Comparison of ENCODE assay signal across 8 mouse cellular contexts in the genomic region with DNA sequence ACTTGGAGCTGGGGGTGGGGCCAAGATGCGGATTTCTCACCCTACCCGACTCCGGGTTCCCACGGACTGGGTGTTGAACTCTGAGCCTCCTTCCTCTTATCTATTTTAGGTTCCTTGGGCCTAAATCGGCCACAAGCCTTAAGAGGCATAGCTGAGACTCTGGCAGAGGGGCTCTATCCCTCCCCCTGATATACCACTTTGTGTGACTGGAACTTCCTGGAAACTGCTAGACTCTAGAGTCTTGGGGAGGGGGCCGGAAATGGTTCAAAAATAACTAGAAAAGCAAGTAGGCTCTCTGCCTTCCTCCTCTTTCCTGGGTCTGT. TPM values are rescaled to one million over a fixed set of nuclear protein-coding genes. Genes with fewer than 3 reads are reported as not detected.
DNase-seq lines count a peak whose midpoint lies in the region; ATAC-seq and TF ChIP-seq lines count a peak whose summit lies in the region.

No protein-coding gene starts in this region.

- peak overlapping the region; percentile 22 for H3K27ac ChIP-seq in MEL (ENCODE audit: control insufficient read depth, low read depth, low read length)
- no peak overlapping the region for H3K27ac ChIP-seq in hindbrain, embryonic 12.5 days
- H3K27ac ChIP-seq in limb, embryonic 14.5 days (replicated peaks; ENCODE audit: low read depth, low read length): no peak overlapping the region
- no peak overlapping the region for H3K27ac ChIP-seq in midbrain, embryonic 15.5 days

- TF ChIP-seq CTCF in MEL (IDR thresholded peaks at IDR 0.05 in 2 of 3, conservative IDR thresholded peaks at IDR 0.05 in 1 of 3; ENCODE audit: control insufficient read depth in 1 of 3, insufficient read depth in 1 of 3, low read depth in 2 of 3, low read length in 3 of 3, poor library complexity in 1 of 3, severe bottlenecking in 1 of 3): no peak

- 17% methylated on average over 6 of the region's 6 CpGs for WGBS in hindbrain, embryonic 12.5 days
- 14% methylated on average over 6 of the region's 6 CpGs for WGBS in limb, embryonic 14.5 days
- 20% methylated on average over 6 of the region's 6 CpGs for WGBS in midbrain, embryonic 15.5 days

- H3K4me3 ChIP-seq in MEL (ENCODE audit: control insufficient read depth in 1 of 2, insufficient read depth in 1 of 2, low read depth in 2 of 2, low read length in 2 of 2): peak overlapping the region; percentile 61 to 75
- H3K4me3 ChIP-seq in hindbrain, embryonic 12.5 days: peak overlapping the region; percentile 70
- peak overlapping the region; percentile 76 for H3K4me3 ChIP-seq in limb, embryonic 14.5 days (replicated peaks; ENCODE audit: low read length)
- H3K4me3 ChIP-seq in midbrain, embryonic 15.5 days: peak overlapping the region; percentile 81

- peaks cover 0 to 20% of the 10 kb centered on the region in 2 experiments; a peak in 2 of 4 replicates for H3K36me3 ChIP-seq in MEL (ENCODE audit: control insufficient read depth in 1 of 2, insufficient read depth in 2 of 2, low read length in 2 of 2)
- no peaks in the 10 kb centered on the region; the same call in 1 of the 2 replicates for H3K36me3 ChIP-seq in hindbrain, embryonic 12.5 days
- 0 out of 2 replicates have a peak, but pooled peaks cover 4% of the 10 kb centered on the region for H3K36me3 ChIP-seq in limb, embryonic 14.5 days (ENCODE audit: control insufficient read depth, insufficient read depth, low read length)
- no peaks in the 10 kb centered on the region for H3K36me3 ChIP-seq in midbrain, embryonic 15.5 days (replicated peaks)

- peak; percentile 42 for ATAC-seq in erythroblast, adult 5-6 weeks (replicated peaks; ENCODE audit: low FRiP score, poor library complexity, severe bottlenecking)
- ATAC-seq in hindbrain, embryonic 12.5 days (ENCODE audit: low FRiP score): no peak
- ATAC-seq in limb, embryonic 14.5 days (ENCODE audit: low FRiP score, low read depth): no peak
- ATAC-seq in midbrain, embryonic 15.5 days (replicated peaks): 0 out of 2 replicates have a peak, but pooled peaks have one; percentile 7

- no peaks in the 10 kb centered on the region for H3K9me3 ChIP-seq in MEL (replicated peaks; ENCODE audit: insufficient read depth, low read length)
- H3K9me3 ChIP-seq in hindbrain, embryonic 12.5 days (replicated peaks): no peaks in the 10 kb centered on the region
- H3K9me3 ChIP-seq in limb, embryonic 14.5 days (ENCODE audit: control insufficient read depth, low read length): no peaks in the 10 kb centered on the region
- H3K9me3 ChIP-seq in midbrain, embryonic 15.5 days: no peaks in the 10 kb centered on the region

- DNase-seq in adrenal gland, adult (ENCODE audit: inconsistent age in 2 of 2, low spot score in 1 of 2): peak; percentile 52 to 65
- DNase-seq in adrenal gland, postnatal 4 days (ENCODE audit: low spot score in 2 of 2): no peak
- peak; percentile 93 for DNase-seq in MEL (ENCODE audit: low read depth, low spot score)
- no peak for DNase-seq in limb, embryonic 14.5 days (ENCODE audit: low spot score)
- DNase-seq in thymus, postnatal 14 days: peak; percentile 80

- H3K4me2 ChIP-seq in hindbrain, embryonic 12.5 days (replicated peaks): peak overlapping the region; percentile 90
- peak overlapping the region; percentile 85 for H3K4me2 ChIP-seq in limb, embryonic 14.5 days (replicated peaks; ENCODE audit: low read depth, low read length, severe bottlenecking)
- H3K4me2 ChIP-seq in midbrain, embryonic 15.5 days: peak overlapping the region; percentile 91

- H3K27me3 ChIP-seq in MEL (ENCODE audit: control insufficient read depth in 1 of 2, insufficient read depth in 2 of 2, low read length in 2 of 2): no peaks in the 10 kb centered on the region
- H3K27me3 ChIP-seq in hindbrain, embryonic 12.5 days: no peaks in the 10 kb centered on the region
- H3K27me3 ChIP-seq in limb, embryonic 14.5 days (ENCODE audit: control insufficient read depth, insufficient read depth, low read length): no peaks in the 10 kb centered on the region
- H3K27me3 ChIP-seq in midbrain, embryonic 15.5 days (replicated peaks): no peaks in the 10 kb centered on the region

- peaks cover 24% of the 10 kb centered on the region for H3K79me2 ChIP-seq in MEL (ENCODE audit: control insufficient read depth, insufficient read depth, low read length, poor library complexity)

- no peak for TF ChIP-seq RAD21 in MEL (IDR thresholded peaks at IDR 0.05; ENCODE audit: low read depth, low read length)

- TF ChIP-seq EP300 in MEL (IDR thresholded peaks at IDR 0.05; ENCODE audit: low read depth in 1 of 2, low read length in 2 of 2): peak in 1 of 2 experiments; percentile 5; a peak in 2 of 4 replicates

- peaks cover 16 to 22% of the 10 kb centered on the region in 2 experiments for H3K4me1 ChIP-seq in MEL (ENCODE audit: control insufficient read depth in 1 of 2, insufficient read depth in 2 of 2, low read length in 2 of 2)
- H3K4me1 ChIP-seq in hindbrain, embryonic 12.5 days: peaks cover 15% of the 10 kb centered on the region
- peaks cover 15% of the 10 kb centered on the region for H3K4me1 ChIP-seq in limb, embryonic 14.5 days (ENCODE audit: control insufficient read depth, insufficient read depth, low read length)
- H3K4me1 ChIP-seq in midbrain, embryonic 15.5 days: peaks cover 19% of the 10 kb centered on the region

- TF ChIP-seq POLR2A in MEL (IDR thresholded peaks at IDR 0.05; ENCODE audit: control insufficient read depth in 1 of 2, insufficient read depth in 1 of 2, low read depth in 1 of 2, low read length in 2 of 2, poor library complexity in 1 of 2): 0 out of 4 replicates have a peak, but pooled peaks of 1 of the 2 experiments have one; percentile 22
- TF ChIP-seq POLR2A in limb, embryonic 14.5 days (IDR thresholded peaks at IDR 0.05; ENCODE audit: borderline replicate concordance, extremely low read depth, insufficient read depth, insufficient read length): no peak

- peak overlapping the region; percentile 62 for H3K9ac ChIP-seq in MEL (ENCODE audit: control insufficient read depth, low read depth, low read length, poor library complexity, severe bottlenecking)
- H3K9ac ChIP-seq in hindbrain, embryonic 12.5 days: peak overlapping the region; percentile 70
- H3K9ac ChIP-seq in limb, embryonic 14.5 days (ENCODE audit: low read depth, low read length, severe bottlenecking): peak overlapping the region; percentile 76
- H3K9ac ChIP-seq in midbrain, embryonic 15.5 days: peak overlapping the region; percentile 73

RNA-seq across cellular contexts. Expression of gene Slc44a2, which starts 1.0 kb away (rescaled TPM):
- total RNA-seq in adrenal gland, postnatal 4 days (2021): 10 to 100 TPM; 73.6 to 75.4 TPM
- total RNA-seq in MEL (2012; rRNA removed): 27.3 and 30.7 TPM in 2 replicates
- 100 to 1,000 TPM in 1 of 2 experiments, not detected in 1; 121 TPM for polyA plus RNA-seq in MEL (2012; ENCODE audit: insufficient read depth in 1 of 2, insufficient read length in 2 of 2, low read depth in 1 of 2, low replicate concordance in 2 of 2, missing spikeins in 1 of 2)
- total RNA-seq in erythroblast, adult 5-6 weeks (2015; ENCODE audit: low replicate concordance): 10.6 and 17.1 TPM in 2 replicates
- total RNA-seq in erythroblast, adult 5-6 weeks (2017; ENCODE audit: low replicate concordance): 11.7 and 14.5 TPM in 2 replicates
- polyA plus RNA-seq in hindbrain, embryonic 12.5 days (2016; fragmentation: Nextera tagmentation; extraction: Ambion mirVana): 86.8 and 93.2 TPM in 2 replicates
- polyA plus RNA-seq in limb, embryonic 14.5 days (2012; rRNA removed): 127 and 159 TPM in 2 replicates
- 121 and 129 TPM in 2 replicates for polyA plus RNA-seq in limb, embryonic 14.5 days (2014; fragmentation: Nextera tagmentation; extraction: Ambion mirVana)
- polyA plus RNA-seq in midbrain, embryonic 15.5 days (2015; fragmentation: Nextera tagmentation; extraction: Ambion mirVana): 63.3 and 70.0 TPM in 2 replicates

RNA-seq across cellular contexts. Expression of gene Ap1m2, which starts 9.3 kb away (rescaled TPM):
- 1 to 10 TPM in 1 of 2 experiments, not detected in 1; 3.4 TPM for total RNA-seq in adrenal gland, postnatal 4 days (2021)
- total RNA-seq in MEL (2012; rRNA removed): 0.52 and 0.73 TPM in 2 replicates
- polyA plus RNA-seq in MEL (2012; ENCODE audit: insufficient read depth in 1 of 2, insufficient read length in 2 of 2, low read depth in 1 of 2, low replicate concordance in 2 of 2, missing spikeins in 1 of 2): 1 to 10 TPM in 1 of 2 experiments, not detected in 1; 1.0 TPM
- 0.58 TPM in 1 of 2 replicates, not detected in the other for total RNA-seq in erythroblast, adult 5-6 weeks (2015; ENCODE audit: low replicate concordance)
- total RNA-seq in erythroblast, adult 5-6 weeks (2017; ENCODE audit: low replicate concordance): not detected in 2 replicates
- 3.2 and 7.6 TPM in 2 replicates for polyA plus RNA-seq in hindbrain, embryonic 12.5 days (2016; fragmentation: Nextera tagmentation; extraction: Ambion mirVana)
- polyA plus RNA-seq in limb, embryonic 14.5 days (2012; rRNA removed): 12.8 and 16.3 TPM in 2 replicates
- polyA plus RNA-seq in limb, embryonic 14.5 days (2014; fragmentation: Nextera tagmentation; extraction: Ambion mirVana): 23.0 and 29.3 TPM in 2 replicates
- polyA plus RNA-seq in midbrain, embryonic 15.5 days (2015; fragmentation: Nextera tagmentation; extraction: Ambion mirVana): 1.1 and 1.2 TPM in 2 replicates

RNA-seq across cellular contexts. Expression of gene Cdkn2d, which starts 30.3 kb away (rescaled TPM):
- total RNA-seq in adrenal gland, postnatal 4 days (2021): 10 to 100 TPM; 21.9 to 25.6 TPM
- total RNA-seq in MEL (2012; rRNA removed): 40.1 and 55.2 TPM in 2 replicates
- 10 to 100 TPM in 1 of 2 experiments, not detected in 1; 67.9 TPM for polyA plus RNA-seq in MEL (2012; ENCODE audit: insufficient read depth in 1 of 2, insufficient read length in 2 of 2, low read depth in 1 of 2, low replicate concordance in 2 of 2, missing spikeins in 1 of 2)
- 29.4 and 40.1 TPM in 2 replicates for total RNA-seq in erythroblast, adult 5-6 weeks (2015; ENCODE audit: low replicate concordance)
- 15.9 and 25.5 TPM in 2 replicates for total RNA-seq in erythroblast, adult 5-6 weeks (2017; ENCODE audit: low replicate concordance)
- polyA plus RNA-seq in hindbrain, embryonic 12.5 days (2016; fragmentation: Nextera tagmentation; extraction: Ambion mirVana): 72.0 and 72.7 TPM in 2 replicates
- polyA plus RNA-seq in limb, embryonic 14.5 days (2012; rRNA removed): 43.2 and 48.1 TPM in 2 replicates
- 51.1 and 56.0 TPM in 2 replicates for polyA plus RNA-seq in limb, embryonic 14.5 days (2014; fragmentation: Nextera tagmentation; extraction: Ambion mirVana)
- 87.3 and 92.1 TPM in 2 replicates for polyA plus RNA-seq in midbrain, embryonic 15.5 days (2015; fragmentation: Nextera tagmentation; extraction: Ambion mirVana)

RNA-seq across cellular contexts. Expression of gene Kri1, which starts 33.7 kb away (rescaled TPM):
- total RNA-seq in adrenal gland, postnatal 4 days (2021): 10 to 100 TPM; 40.2 to 41.8 TPM
- total RNA-seq in MEL (2012; rRNA removed): 175 and 199 TPM in 2 replicates
- 100 to 1,000 TPM in 1 of 2 experiments, 10 to 100 TPM in 1; 76.1 to 233 TPM for polyA plus RNA-seq in MEL (2012; ENCODE audit: insufficient read depth in 1 of 2, insufficient read length in 2 of 2, low read depth in 1 of 2, low replicate concordance in 2 of 2, missing spikeins in 1 of 2)
- 14.0 and 26.7 TPM in 2 replicates for total RNA-seq in erythroblast, adult 5-6 weeks (2015; ENCODE audit: low replicate concordance)
- total RNA-seq in erythroblast, adult 5-6 weeks (2017; ENCODE audit: low replicate concordance): 16.7 and 22.3 TPM in 2 replicates
- polyA plus RNA-seq in hindbrain, embryonic 12.5 days (2016; fragmentation: Nextera tagmentation; extraction: Ambion mirVana): 18.1 and 23.6 TPM in 2 replicates
- 30.0 and 43.2 TPM in 2 replicates for polyA plus RNA-seq in limb, embryonic 14.5 days (2012; rRNA removed)
- polyA plus RNA-seq in limb, embryonic 14.5 days (2014; fragmentation: Nextera tagmentation; extraction: Ambion mirVana): 13.7 and 14.5 TPM in 2 replicates
- polyA plus RNA-seq in midbrain, embryonic 15.5 days (2015; fragmentation: Nextera tagmentation; extraction: Ambion mirVana): 17.1 and 20.8 TPM in 2 replicates

RNA-seq across cellular contexts. Expression of gene Ilf3, which starts 46.2 kb away (rescaled TPM):
- 100 to 1,000 TPM; 107 to 118 TPM for total RNA-seq in adrenal gland, postnatal 4 days (2021)
- 210 and 235 TPM in 2 replicates for total RNA-seq in MEL (2012; rRNA removed)
- polyA plus RNA-seq in MEL (2012; ENCODE audit: insufficient read depth in 1 of 2, insufficient read length in 2 of 2, low read depth in 1 of 2, low replicate concordance in 2 of 2, missing spikeins in 1 of 2): 100 to 1,000 TPM in 1 of 2 experiments, 10 to 100 TPM in 1; 67.4 to 519 TPM
- total RNA-seq in erythroblast, adult 5-6 weeks (2015; ENCODE audit: low replicate concordance): 12.5 and 15.2 TPM in 2 replicates
- total RNA-seq in erythroblast, adult 5-6 weeks (2017; ENCODE audit: low replicate concordance): 14.2 and 16.5 TPM in 2 replicates
- polyA plus RNA-seq in hindbrain, embryonic 12.5 days (2016; fragmentation: Nextera tagmentation; extraction: Ambion mirVana): 283 and 294 TPM in 2 replicates
- polyA plus RNA-seq in limb, embryonic 14.5 days (2012; rRNA removed): 180 and 195 TPM in 2 replicates
- 174 and 201 TPM in 2 replicates for polyA plus RNA-seq in limb, embryonic 14.5 days (2014; fragmentation: Nextera tagmentation; extraction: Ambion mirVana)
- polyA plus RNA-seq in midbrain, embryonic 15.5 days (2015; fragmentation: Nextera tagmentation; extraction: Ambion mirVana): 246 and 256 TPM in 2 replicates

Comparison
In these comparisons a context has a peak if more than half of its experiments do, and no peak if none do; other contexts are left out.
1. DNase-seq: peak in adrenal gland, adult (2 of 2), MEL (single experiment) and thymus, postnatal 14 days (single experiment); none in adrenal gland, postnatal 4 days (0 of 2) and limb, embryonic 14.5 days (single experiment).
2. ATAC-seq: peak in erythroblast, adult 5-6 weeks (single experiment) and midbrain, embryonic 15.5 days (single experiment); none in hindbrain, embryonic 12.5 days (single experiment) and limb, embryonic 14.5 days (single experiment).
3. Peak in every context shown above with its lines, with median percentiles within 50 percentile points of each other: H3K4me3 ChIP-seq, H3K9ac ChIP-seq and H3K4me2 ChIP-seq.